Mouse (Mus musculus) E14TG2a.4 (cell line): ENCODE results near the gene Hnrnpl.

ENCODE experiments used
- CTCF ChIP-seq: conservative IDR thresholded peaks from 2 replicates; pipeline ENCODE4 v1.5.1; 2014; ENCODE audit warnings: low read length
- POU5F1 ChIP-seq: IDR thresholded peaks from 2 replicates; pipeline ENCODE4 v1.6.1; 2014; ENCODE audit warnings: low read length, borderline replicate concordance

- TF ChIP-seq CTCF (no peak), POU5F1 (no peak)
Measured at GRCm38 (mm10) chr7:28794496-28794895, 13.8 kb upstream of the Hnrnpl start.
